Mouse (Mus musculus): ENCODE measurements around the gene Dtnbp1. TPM values are rescaled to one million over a fixed set of nuclear protein-coding genes. Genes with fewer than 3 reads are reported as not detected.

Gene Dtnbp1
- polyA plus RNA-seq (2012; rRNA removed): 93.8 and 114 TPM in 2 replicates

GRCm38 (mm10) chr13:45001911-45002615 lies at the start of gene Dtnbp1:
Gene Dtnbp1, minus strand, starts transcription at chr13:45002147.
- no peak for DNase-seq (ENCODE audit: low read depth)

- no peak for DNase-seq (ENCODE audit: low read depth)
Measured at GRCm38 (mm10) chr13:45049261-45050020, 47.5 kb upstream of the Dtnbp1 start.

- no peak for DNase-seq (ENCODE audit: low read depth)
Measured at GRCm38 (mm10) chr13:45043466-45043865, 41.5 kb upstream of the Dtnbp1 start.

- no peak for DNase-seq (ENCODE audit: low read depth)
Measured at GRCm38 (mm10) chr13:45040741-45041140, 38.8 kb upstream of the Dtnbp1 start.

GRCm38 (mm10) chr13:45040195-45040594 lies 38.2 kb upstream of the Dtnbp1 start:
- no peak for DNase-seq (ENCODE audit: low read depth)

GRCm38 (mm10) chr13:45036417-45036816 lies 34.5 kb upstream of the Dtnbp1 start:
- DNase-seq (ENCODE audit: low read depth): no peak

- DNase-seq (ENCODE audit: low read depth): no peak
Measured at GRCm38 (mm10) chr13:45034759-45035158, 32.8 kb upstream of the Dtnbp1 start.

GRCm38 (mm10) chr13:45033360-45033759 lies 31.4 kb upstream of the Dtnbp1 start:
- DNase-seq (ENCODE audit: low read depth): no peak

GRCm38 (mm10) chr13:45032484-45032883 lies 30.5 kb upstream of the Dtnbp1 start:
- DNase-seq (ENCODE audit: low read depth): no peak

- DNase-seq (ENCODE audit: low read depth): no peak
Measured at GRCm38 (mm10) chr13:45031748-45032147, 29.8 kb upstream of the Dtnbp1 start.

- no peak for DNase-seq (ENCODE audit: low read depth)
Measured at GRCm38 (mm10) chr13:45031314-45031713, 29.4 kb upstream of the Dtnbp1 start.

- DNase-seq (ENCODE audit: low read depth): no peak
Measured at GRCm38 (mm10) chr13:45030830-45031229, 28.9 kb upstream of the Dtnbp1 start.

- no peak for DNase-seq (ENCODE audit: low read depth)
Measured at GRCm38 (mm10) chr13:45029791-45030190, 27.8 kb upstream of the Dtnbp1 start.

- DNase-seq (ENCODE audit: low read depth): no peak
Measured at GRCm38 (mm10) chr13:45026291-45026690, 24.3 kb upstream of the Dtnbp1 start.

GRCm38 (mm10) chr13:45024821-45025220 lies 22.9 kb upstream of the Dtnbp1 start:
- DNase-seq (ENCODE audit: low read depth): no peak

GRCm38 (mm10) chr13:45023356-45024150 lies 21.6 kb upstream of the Dtnbp1 start:
- no peak for DNase-seq (ENCODE audit: low read depth)

GRCm38 (mm10) chr13:45008150-45008549 lies 6.2 kb upstream of the Dtnbp1 start:
- DNase-seq (ENCODE audit: low read depth): no peak

- no peak for DNase-seq (ENCODE audit: low read depth)
Measured at GRCm38 (mm10) chr13:45007726-45008125, 5.8 kb upstream of the Dtnbp1 start.

GRCm38 (mm10) chr13:45006483-45006882 lies 4.5 kb upstream of the Dtnbp1 start:
- no peak for DNase-seq (ENCODE audit: low read depth)

- DNase-seq (ENCODE audit: low read depth): no peak
Measured at GRCm38 (mm10) chr13:45005861-45006260, 3.9 kb upstream of the Dtnbp1 start.

GRCm38 (mm10) chr13:45004987-45005592 lies 3.1 kb upstream of the Dtnbp1 start:
- DNase-seq (ENCODE audit: low read depth): no peak

GRCm38 (mm10) chr13:45003026-45003425 lies 1.1 kb upstream of the Dtnbp1 start:
- DNase-seq (ENCODE audit: low read depth): no peak
